Mouse (Mus musculus): ENCODE data around the gene Prim1. TPM values are rescaled to one million over a fixed set of nuclear protein-coding genes. Genes with fewer than 3 reads are reported as not detected.
A peak's percentile ranks its signal among the peaks of the same experiment; 100 is the strongest.
"Not testable (repeated sequence)": the region's sequence is repeated elsewhere in the genome, so short reads cannot be mapped to it uniquely, and the experiment has no call there.

Prim1 gene
- polyA plus RNA-seq, 1 experiment from 2014 or later: 57.8 TPM

- peak overlapping the region; percentile 71 for H3K4me3 ChIP-seq (replicated peaks; ENCODE audit: low read length)
- no peaks in the 10 kb centered on the region for H3K9me3 ChIP-seq (ENCODE audit: control insufficient read depth, low read length)
- WGBS: under 1% methylated on average over 62 of the region's 62 CpGs
Measured at GRCm38 (mm10) chr10:128059207-128059981, 44.4 kb downstream of the Prim1 start.

DNA sequence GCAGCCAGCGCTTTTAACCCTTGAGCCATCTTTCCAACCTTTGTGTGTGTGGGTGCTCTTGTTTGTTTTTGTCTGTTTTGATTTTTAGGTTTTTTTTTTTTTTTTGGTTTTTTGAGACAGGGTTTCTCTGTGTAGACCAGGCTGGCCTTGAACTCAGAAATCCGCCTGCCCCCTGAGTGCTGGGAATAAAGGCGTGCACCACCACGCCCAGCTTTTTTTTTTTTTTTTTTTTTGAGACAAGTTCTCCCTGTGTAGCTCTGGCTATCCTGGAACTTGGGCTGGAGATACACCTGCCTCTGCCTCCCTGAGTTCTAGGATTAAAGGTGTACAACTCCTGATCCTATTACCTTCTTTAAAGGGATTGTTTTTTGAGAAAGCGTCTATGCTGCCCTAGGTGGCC, 46.1 kb downstream of the Prim1 start:
- no peak overlapping the region for H3K4me3 ChIP-seq (replicated peaks; ENCODE audit: low read length)
- 84% methylated on average over 5 of the region's 5 CpGs for WGBS
- no peak overlapping the region for H3K27ac ChIP-seq (ENCODE audit: low read length)

More at GRCm38 (mm10) chr10:128059207-128059981, 44.4 kb downstream of the Prim1 start:
- peak overlapping the region; percentile 81 for H3K4me2 ChIP-seq (ENCODE audit: low read length)
- peak overlapping the region; percentile 92 for H3K9ac ChIP-seq (replicated peaks; ENCODE audit: low read depth, low read length)
- peaks cover 20% of the 10 kb centered on the region for H3K4me1 ChIP-seq (replicated peaks; ENCODE audit: control insufficient read depth, insufficient read depth, low read length)
- peak; percentile 24 for ATAC-seq
- H3K36me3 ChIP-seq (ENCODE audit: control insufficient read depth, insufficient read depth): no peaks in the 10 kb centered on the region; the same call in 1 of the 2 replicates
- peak overlapping the region; percentile 99 for H3K27ac ChIP-seq (ENCODE audit: low read length)
- H3K27me3 ChIP-seq (replicated peaks; ENCODE audit: control insufficient read depth, insufficient read depth, low read length): no peaks in the 10 kb centered on the region

DNA sequence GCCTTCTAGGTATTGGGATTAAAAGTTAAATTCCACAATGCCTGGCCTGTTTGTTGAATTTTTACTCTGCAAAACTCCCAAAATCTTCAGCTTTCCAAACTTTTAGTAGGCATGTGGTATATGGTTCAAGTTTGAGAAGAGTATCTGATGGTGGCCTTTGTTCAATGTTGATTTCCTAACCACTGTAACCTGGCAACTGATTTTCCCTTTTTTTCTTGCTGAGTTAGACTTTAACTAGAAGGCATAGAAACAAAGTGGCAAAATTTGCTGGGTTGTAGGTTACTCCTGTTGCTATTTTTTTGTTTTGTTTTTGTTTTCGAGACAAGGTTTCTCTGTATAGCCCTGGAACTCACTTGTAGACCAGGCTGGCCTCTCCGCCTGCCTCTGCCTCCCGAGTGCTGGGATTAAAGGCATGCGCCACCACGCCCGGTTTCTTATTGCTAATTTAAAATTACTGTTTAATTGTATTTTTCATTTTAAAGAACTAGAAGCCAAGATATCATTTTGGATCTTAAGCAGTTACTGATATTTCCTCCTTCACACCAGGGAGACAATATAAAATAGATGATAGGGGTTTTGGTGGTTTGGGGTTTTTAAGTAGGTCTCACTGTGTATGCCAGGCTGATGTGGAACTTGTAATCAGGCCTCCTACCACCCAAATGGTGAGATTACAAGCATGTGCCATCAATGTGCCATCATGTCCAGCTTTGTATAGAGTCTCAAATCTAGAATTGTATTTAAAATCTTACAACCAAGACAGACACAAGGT, 47.4 kb downstream of the Prim1 start:
- Histone ChIP-seq H3K9me3 (ENCODE audit: control insufficient read depth, low read length) (no peaks in the 10 kb centered on the region), H3K27ac (ENCODE audit: low read length) (no peak overlapping the region), H3K4me3 (replicated peaks; ENCODE audit: low read length) (no peak overlapping the region), H3K4me2 (ENCODE audit: low read length) (no peak overlapping the region), H3K27me3 (replicated peaks; ENCODE audit: control insufficient read depth, insufficient read depth, low read length) (no peaks in the 10 kb centered on the region), H3K9ac (replicated peaks; ENCODE audit: low read depth, low read length) (no peak overlapping the region), H3K4me1 (replicated peaks; ENCODE audit: control insufficient read depth, insufficient read depth, low read length) (peaks cover 20% of the 10 kb centered on the region), H3K36me3 (ENCODE audit: control insufficient read depth, insufficient read depth) (no peaks in the 10 kb centered on the region; the same call in 1 of the 2 replicates)
- 97% methylated on average over 6 of the region's 6 CpGs for WGBS
- ATAC-seq: no peak

More for the DNA sequence above, 46.1 kb downstream of the Prim1 start:
- H3K27me3 ChIP-seq (replicated peaks; ENCODE audit: control insufficient read depth, insufficient read depth, low read length): no peaks in the 10 kb centered on the region
- H3K9ac ChIP-seq (replicated peaks; ENCODE audit: low read depth, low read length): no peak overlapping the region
- H3K4me2 ChIP-seq (ENCODE audit: low read length): peak overlapping the region; percentile 81
- H3K4me1 ChIP-seq (replicated peaks; ENCODE audit: control insufficient read depth, insufficient read depth, low read length): peaks cover 20% of the 10 kb centered on the region
- H3K36me3 ChIP-seq (ENCODE audit: control insufficient read depth, insufficient read depth): no peaks in the 10 kb centered on the region; the same call in 1 of the 2 replicates
- no peaks in the 10 kb centered on the region for H3K9me3 ChIP-seq (ENCODE audit: control insufficient read depth, low read length)
- no peak for ATAC-seq

GRCm38 (mm10) chr10:128066072-128066471, 51.1 kb downstream of the Prim1 start:
- Histone ChIP-seq H3K9me3 (ENCODE audit: control insufficient read depth, low read length) (no peaks in the 10 kb centered on the region), H3K9ac (replicated peaks; ENCODE audit: low read depth, low read length) (no peak overlapping the region), H3K4me3 (replicated peaks; ENCODE audit: low read length) (no peak overlapping the region), H3K27ac (ENCODE audit: low read length) (no peak overlapping the region), H3K4me2 (ENCODE audit: low read length) (no peak overlapping the region), H3K4me1 (replicated peaks; ENCODE audit: control insufficient read depth, insufficient read depth, low read length) (peaks cover 5% of the 10 kb centered on the region; the same call in 1 of the 2 replicates), H3K27me3 (replicated peaks; ENCODE audit: control insufficient read depth, insufficient read depth, low read length) (no peaks in the 10 kb centered on the region), H3K36me3 (ENCODE audit: control insufficient read depth, insufficient read depth) (peaks cover 12% of the 10 kb centered on the region)
- WGBS: 94% methylated on average over 5 of the region's 5 CpGs
- no peak for ATAC-seq

DNA sequence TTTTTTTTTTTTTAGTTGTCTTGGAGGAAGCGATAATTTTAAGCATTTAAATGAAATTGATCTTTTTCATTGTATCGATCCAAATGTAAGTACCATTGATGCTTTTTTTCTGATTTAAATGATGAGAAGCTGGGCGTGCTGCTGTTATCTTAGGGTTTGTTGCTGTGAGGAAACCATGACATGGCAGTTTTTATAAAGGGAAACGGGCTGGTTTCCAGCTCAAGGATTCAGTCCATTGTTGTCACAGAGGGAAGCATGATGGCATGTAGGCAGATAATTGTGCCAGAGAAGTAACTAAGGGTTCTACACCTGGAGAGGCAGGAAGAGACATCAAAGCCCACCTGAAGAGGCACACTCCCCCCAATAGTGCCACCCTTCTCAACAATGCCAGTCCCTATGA, 54.2 kb downstream of the Prim1 start:
- WGBS: 91% methylated on average over 4 of the region's 4 CpGs
- Histone ChIP-seq H3K36me3 (ENCODE audit: control insufficient read depth, insufficient read depth) (peaks cover 23% of the 10 kb centered on the region), H3K9ac (replicated peaks; ENCODE audit: low read depth, low read length) (no peak overlapping the region), H3K4me3 (replicated peaks; ENCODE audit: low read length) (no peak overlapping the region), H3K27ac (ENCODE audit: low read length) (no peak overlapping the region), H3K9me3 (ENCODE audit: control insufficient read depth, low read length) (no peaks in the 10 kb centered on the region), H3K4me1 (replicated peaks; ENCODE audit: control insufficient read depth, insufficient read depth, low read length) (no peaks in the 10 kb centered on the region), H3K27me3 (replicated peaks; ENCODE audit: control insufficient read depth, insufficient read depth, low read length) (no peaks in the 10 kb centered on the region), H3K4me2 (ENCODE audit: low read length) (no peak overlapping the region)
- no peak for ATAC-seq

DNA sequence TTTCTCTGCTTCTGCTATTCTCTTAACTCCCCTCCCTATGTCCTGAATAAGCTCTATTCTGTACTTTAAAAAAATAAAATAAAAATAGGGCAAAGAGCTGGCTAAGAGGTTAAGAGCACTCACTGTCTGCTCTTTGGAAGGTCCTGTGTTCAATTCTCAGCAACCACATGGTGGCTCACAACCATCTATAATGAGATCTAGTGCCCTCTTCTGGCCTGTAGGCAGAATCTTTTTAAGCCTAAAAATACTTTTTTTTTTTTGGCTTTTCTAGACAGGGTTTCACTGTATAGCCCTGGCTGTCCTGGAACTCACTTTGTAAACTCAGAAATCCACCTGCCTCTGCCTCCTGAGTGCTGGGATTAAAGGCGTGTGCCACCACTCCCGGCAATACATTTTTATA, 55.5 kb downstream of the Prim1 start:
- not testable (repeated sequence) for H3K9ac ChIP-seq (replicated peaks; ENCODE audit: low read depth, low read length); H3K27ac ChIP-seq (ENCODE audit: low read length); H3K4me3 ChIP-seq (replicated peaks; ENCODE audit: low read length); ATAC-seq; H3K27me3 ChIP-seq (replicated peaks; ENCODE audit: control insufficient read depth, insufficient read depth, low read length); H3K4me1 ChIP-seq (replicated peaks; ENCODE audit: control insufficient read depth, insufficient read depth, low read length); H3K4me2 ChIP-seq (ENCODE audit: low read length); H3K9me3 ChIP-seq (ENCODE audit: control insufficient read depth, low read length)
- peaks cover 23% of the 10 kb centered on the region for H3K36me3 ChIP-seq (ENCODE audit: control insufficient read depth, insufficient read depth)
- WGBS: 97% methylated on average over 2 of the region's 2 CpGs

DNA sequence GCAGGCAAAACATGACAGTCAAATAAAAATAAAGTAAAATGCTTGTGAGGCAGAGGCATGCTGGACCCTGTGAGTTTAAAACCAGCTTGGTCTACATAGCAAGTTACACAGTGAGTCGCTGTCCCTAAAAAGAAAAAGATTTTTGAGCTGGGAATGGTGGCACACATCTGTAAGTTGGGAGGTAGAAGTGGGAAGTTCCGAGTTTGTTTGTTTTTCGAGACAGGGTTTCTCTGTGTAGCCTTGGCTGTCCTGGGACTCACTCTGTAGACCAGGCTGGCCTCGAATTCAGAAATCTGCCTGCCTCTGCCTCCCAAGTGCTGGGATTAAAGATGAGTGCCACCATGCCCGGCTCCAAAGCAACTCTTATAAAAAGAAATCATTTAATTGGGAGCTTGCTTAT, 63.3 kb downstream of the Prim1 start:
- not testable (repeated sequence) for H3K36me3 ChIP-seq (ENCODE audit: control insufficient read depth, insufficient read depth); ATAC-seq; H3K27ac ChIP-seq (ENCODE audit: low read length); H3K27me3 ChIP-seq (replicated peaks; ENCODE audit: control insufficient read depth, insufficient read depth, low read length); H3K9me3 ChIP-seq (ENCODE audit: control insufficient read depth, low read length); H3K4me3 ChIP-seq (replicated peaks; ENCODE audit: low read length); H3K9ac ChIP-seq (replicated peaks; ENCODE audit: low read depth, low read length); H3K4me2 ChIP-seq (ENCODE audit: low read length); H3K4me1 ChIP-seq (replicated peaks; ENCODE audit: control insufficient read depth, insufficient read depth, low read length)
- WGBS: 87% methylated on average over 5 of the region's 5 CpGs

Other genes with a start within 250 kb of the Prim1 start
- 0.32 and 0.35 TPM in 2 replicates for gene Rdh9, start 238.8 kb upstream of the Prim1 start, polyA plus RNA-seq (2015; fragmentation: Nextera tagmentation; extraction: Ambion mirVana)
- gene Rdh16, start 214.0 kb upstream of the Prim1 start, polyA plus RNA-seq (2015; fragmentation: Nextera tagmentation; extraction: Ambion mirVana): not detected in 2 replicates
- gene Rdh19, start 165.2 kb upstream of the Prim1 start, polyA plus RNA-seq (2015; fragmentation: Nextera tagmentation; extraction: Ambion mirVana): not detected in 2 replicates
- gene Rdh16f2, start 148.7 kb upstream of the Prim1 start, polyA plus RNA-seq (2015; fragmentation: Nextera tagmentation; extraction: Ambion mirVana): not detected in 2 replicates
- not detected in 2 replicates for gene Rdh7, start 126.4 kb upstream of the Prim1 start, polyA plus RNA-seq (2015; fragmentation: Nextera tagmentation; extraction: Ambion mirVana)
- not detected in 2 replicates for gene Sdr9c7, start 116.7 kb upstream of the Prim1 start, polyA plus RNA-seq (2015; fragmentation: Nextera tagmentation; extraction: Ambion mirVana)
- gene Hsd17b6, start 7.6 kb upstream of the Prim1 start, polyA plus RNA-seq (2015; fragmentation: Nextera tagmentation; extraction: Ambion mirVana): not detected in 2 replicates
- 545 and 574 TPM in 2 replicates for gene Naca, start 20.4 kb downstream of the Prim1 start, polyA plus RNA-seq (2015; fragmentation: Nextera tagmentation; extraction: Ambion mirVana)
- gene Ptges3, start 43.8 kb downstream of the Prim1 start, polyA plus RNA-seq (2015; fragmentation: Nextera tagmentation; extraction: Ambion mirVana): 395 and 436 TPM in 2 replicates
- gene Atp5b, start 68.1 kb downstream of the Prim1 start, polyA plus RNA-seq (2015; fragmentation: Nextera tagmentation; extraction: Ambion mirVana): 2,097 and 2,145 TPM in 2 replicates
- gene Baz2a, start 76.4 kb downstream of the Prim1 start, polyA plus RNA-seq (2015; fragmentation: Nextera tagmentation; extraction: Ambion mirVana): 8.4 and 10.0 TPM in 2 replicates
- 8.5 and 9.5 TPM in 2 replicates for gene Rbms2, start 165.1 kb downstream of the Prim1 start, polyA plus RNA-seq (2015; fragmentation: Nextera tagmentation; extraction: Ambion mirVana)
- 0.68 and 1.1 TPM in 2 replicates for gene Gls2, start 179.3 kb downstream of the Prim1 start, polyA plus RNA-seq (2015; fragmentation: Nextera tagmentation; extraction: Ambion mirVana)
- 16.6 and 18.0 TPM in 2 replicates for gene Spryd4, start 196.6 kb downstream of the Prim1 start, polyA plus RNA-seq (2015; fragmentation: Nextera tagmentation; extraction: Ambion mirVana)
- gene Mip, start 210.7 kb downstream of the Prim1 start, polyA plus RNA-seq (2015; fragmentation: Nextera tagmentation; extraction: Ambion mirVana): not detected in 2 replicates
- 29.4 and 32.2 TPM in 2 replicates for gene Timeless, start 216.9 kb downstream of the Prim1 start, polyA plus RNA-seq (2015; fragmentation: Nextera tagmentation; extraction: Ambion mirVana)
- gene Apon, start 238.9 kb downstream of the Prim1 start, polyA plus RNA-seq (2015; fragmentation: Nextera tagmentation; extraction: Ambion mirVana): not detected in 2 replicates

All from forebrain, embryonic 16.5 days (tissue).